Mouse (Mus musculus) neural tube, embryonic 14.5 days (tissue): ENCODE results near the gene Ppp4c. TPM values are rescaled to one million over a fixed set of nuclear protein-coding genes. Genes with fewer than 3 reads are reported as not detected.
A peak's percentile ranks its signal among the peaks of the same experiment; 100 is the strongest.

Source experiments
- ATAC-seq: fragments of 200-750 bp; cut with Nextera tagmentation; 2 replicates; pipeline ENCODE4 v1.8.0; 2017; ENCODE audit warnings: low read depth, mild to moderate bottlenecking, moderate TSS enrichment, moderate library complexity
- H3K27ac ChIP-seq: fragments of 300-500 bp; sonication (generic); 2 replicates; pipeline ENCODE4 v1.5.1; 2014; ENCODE audit warnings: low read depth, mild to moderate bottlenecking, control low read depth, low read length, moderate library complexity, mixed read lengths
- H3K27me3 ChIP-seq: fragments of 300-500 bp; sonication (generic); 2 replicates; pipeline ENCODE4 v1.6.1; 2014; ENCODE audit warnings: low read length; ENCODE audit not compliant: control insufficient read depth, insufficient read depth
- H3K36me3 ChIP-seq: fragments of 300-500 bp; sonication (generic); 2 replicates; pipeline ENCODE4 v1.6.1; 2014; ENCODE audit warnings: low read length, mixed read lengths; ENCODE audit not compliant: control insufficient read depth, insufficient read depth
- H3K4me1 ChIP-seq: fragments of 300-500 bp; sonication (generic); 2 replicates; pipeline ENCODE4 v1.6.1; 2014; ENCODE audit warnings: low read length; ENCODE audit not compliant: control insufficient read depth, insufficient read depth
- H3K4me2 ChIP-seq: fragments of 300-500 bp; sonication (generic); 2 replicates; pipeline ENCODE4 v1.6.1; 2014; ENCODE audit warnings: mild to moderate bottlenecking, low read depth, low read length, control low read depth
- H3K4me3 ChIP-seq: fragments of 300-500 bp; sonication (generic); 2 replicates; pipeline ENCODE4 v1.5.1; 2014; ENCODE audit warnings: low read depth, low read length, control low read depth, mixed read lengths
- H3K9ac ChIP-seq: fragments of 300-500 bp; sonication (generic); replicated peaks from 2 replicates; pipeline ENCODE4 v1.6.1; 2014; ENCODE audit warnings: low read depth, mild to moderate bottlenecking, control low read depth, low read length, mixed read lengths
- H3K9me3 ChIP-seq: fragments of 300-500 bp; sonication (generic); 2 replicates; pipeline ENCODE4 v1.6.1; 2016; ENCODE audit warnings: low read length; ENCODE audit not compliant: control insufficient read depth
- WGBS: fragments of 180-500 bp; shearing (Covaris S2); extraction: QIAGEN DNeasy Blood & Tissue Kit; methylation state at CpG from one replicate; pipeline ENCODE4 v1.1.7; 2014; 5-methylcytosine and 5-hydroxymethylcytosine counted together
- polyA plus RNA-seq: library from polyadenylated mRNA; unstranded; fragments of >200 nt; fragmentation: Nextera tagmentation; extraction: Ambion mirVana; gene quantifications from 2 replicates; pipeline ENCODE4 v1.2.1, GENCODE M21; 2014

The Ppp4c gene
- polyA plus RNA-seq, 1 experiment from 2014 or later = 154 TPM

DNA sequence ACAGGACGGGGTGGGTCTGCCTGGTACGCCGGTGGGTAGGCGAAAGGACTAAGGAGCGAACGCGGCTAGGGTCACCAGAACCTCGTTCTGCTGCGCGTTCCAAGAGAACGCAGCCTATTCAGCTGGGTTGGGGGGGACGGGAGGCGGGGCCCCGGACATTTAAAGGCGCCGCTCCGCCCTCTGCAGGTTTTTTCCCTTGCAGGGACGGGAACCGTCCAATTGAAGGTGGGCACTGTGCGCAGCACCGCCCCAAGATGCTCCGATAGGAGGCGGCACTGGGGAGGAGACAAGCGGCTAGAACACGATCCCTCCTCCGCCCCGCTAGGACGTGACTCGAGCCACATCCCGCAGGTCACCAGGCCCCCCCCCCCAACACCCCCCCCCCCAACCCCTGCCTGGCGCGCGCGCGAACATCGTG, 6.8 kb upstream of the Ppp4c start:
- H3K27me3 ChIP-seq = no peaks in the 10 kb centered on the region
- H3K36me3 ChIP-seq = peaks cover 25% of the 10 kb centered on the region
- H3K4me1 ChIP-seq = peaks cover 19% of the 10 kb centered on the region
- peak overlapping the region; percentile 90 for H3K4me2 ChIP-seq
- no peaks in the 10 kb centered on the region for H3K9me3 ChIP-seq
- peak overlapping the region; percentile 87 for H3K9ac ChIP-seq
- peak overlapping the region; percentile 81 for H3K4me3 ChIP-seq
- under 1% methylated on average over 29 of the region's 36 CpGs for WGBS
- peak overlapping the region; percentile 95 for H3K27ac ChIP-seq
- ATAC-seq = peak; percentile 96

DNA sequence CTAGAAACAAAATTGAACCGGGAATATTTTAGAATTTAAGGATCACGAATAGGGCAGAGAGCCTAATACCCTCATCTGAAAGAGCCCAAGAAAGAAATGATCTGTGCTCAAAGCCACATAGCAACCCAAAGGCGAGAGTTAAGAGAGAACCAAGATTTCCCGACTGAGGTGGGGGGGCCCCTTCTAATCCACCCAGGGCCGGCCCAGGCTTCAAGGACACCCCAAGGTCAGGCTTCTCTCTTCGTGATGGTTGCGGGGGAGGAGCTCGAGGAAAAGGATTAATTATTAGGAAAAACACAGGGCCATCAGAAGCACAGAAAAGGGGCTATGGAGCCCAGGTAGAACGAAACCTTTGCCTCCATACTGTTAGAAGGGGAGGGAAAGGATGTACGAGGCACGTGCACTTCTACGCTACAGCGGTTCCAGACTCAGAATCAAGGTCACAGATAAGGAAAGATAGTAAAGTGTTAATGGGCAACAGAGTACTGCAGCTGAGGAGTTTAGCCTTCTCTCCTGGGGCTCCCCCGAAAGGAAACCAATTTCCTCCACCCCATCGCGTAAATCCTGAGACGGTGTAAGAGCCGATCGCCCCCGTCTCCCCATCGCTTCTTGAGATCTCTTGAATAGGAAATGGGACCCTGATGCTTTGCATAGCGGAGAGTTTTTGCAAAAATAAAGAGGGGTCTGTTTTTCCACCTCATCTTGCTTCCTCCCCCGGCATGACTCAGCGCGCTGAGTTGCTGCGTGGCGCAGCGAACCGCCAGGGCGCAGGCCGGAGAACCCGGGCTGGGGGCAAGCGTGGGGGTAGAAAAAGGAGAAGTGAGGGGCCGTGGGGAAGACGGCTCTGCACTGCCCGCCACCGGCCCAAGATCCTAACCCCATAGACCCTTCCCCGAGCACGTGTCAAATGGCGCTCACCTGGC, 6.1 kb upstream of the Ppp4c start:
- H3K4me3 ChIP-seq = peak overlapping the region; percentile 81
- under 1% methylated on average over 40 of the region's 40 CpGs for WGBS
- H3K9ac ChIP-seq = peak overlapping the region; percentile 87

DNA sequence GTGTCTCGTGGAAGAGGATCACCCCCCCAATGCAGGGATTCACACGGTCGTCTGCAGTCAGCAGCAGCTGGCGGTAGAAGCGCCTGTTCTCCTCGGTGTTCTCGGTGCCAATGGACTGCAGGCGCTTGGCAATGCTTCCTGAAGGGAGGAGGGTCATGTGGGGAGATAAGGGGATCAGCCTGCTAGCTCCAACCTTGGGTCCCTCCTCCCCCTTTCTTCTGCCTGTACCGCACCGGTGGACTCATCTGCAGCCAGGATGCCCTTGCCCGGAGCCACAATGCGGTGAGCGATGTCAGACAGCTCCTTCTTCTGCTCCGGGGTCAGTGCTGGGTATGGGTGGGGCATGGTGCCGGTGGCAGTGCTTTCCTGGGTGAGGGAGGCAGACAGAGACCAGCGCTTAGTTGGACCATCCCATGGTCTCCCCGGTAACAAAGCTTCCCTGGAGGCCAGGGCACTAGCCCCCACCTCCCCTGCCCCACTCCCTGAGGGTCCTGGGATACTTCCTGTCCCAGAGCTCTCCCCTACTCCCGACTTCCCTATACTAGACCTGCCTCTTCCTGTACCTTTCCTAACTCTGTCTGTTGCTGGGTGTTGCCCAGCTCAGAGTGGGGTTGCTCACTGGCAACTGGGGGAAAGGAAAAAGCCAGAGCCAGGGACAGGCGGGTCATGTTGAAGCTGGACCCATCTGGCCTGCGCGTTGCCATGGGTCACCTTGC, 5.3 kb upstream of the Ppp4c start, which contains the start of gene Fam57b:
Fam57b (plus strand) TSS at position 258 of the 716 bp plus-strand sequence.
- Histone ChIP-seq H3K27me3 (no peaks in the 10 kb centered on the region), H3K4me2 (peak within 1 kb of the TSS; percentile 90), H3K36me3 (peaks cover 26% of the 10 kb centered on the region), H3K4me1 (peaks cover 19% of the 10 kb centered on the region), H3K27ac (peak within 1 kb of the TSS; percentile 95), H3K9ac (peak within 1 kb of the TSS; percentile 87), H3K4me3 (peak within 1 kb of the TSS; percentile 81), H3K9me3 (no peaks in the 10 kb centered on the region)
- 23% methylated on average over 21 of the region's 21 CpGs for WGBS
- ATAC-seq = no peak

More for the DNA sequence above, 6.1 kb upstream of the Ppp4c start:
- H3K4me2 ChIP-seq = peak overlapping the region; percentile 90
- H3K9me3 ChIP-seq = no peaks in the 10 kb centered on the region
- no peaks in the 10 kb centered on the region for H3K27me3 ChIP-seq
- no peak for ATAC-seq
- H3K27ac ChIP-seq = peak overlapping the region; percentile 95
- peaks cover 19% of the 10 kb centered on the region for H3K4me1 ChIP-seq
- peaks cover 26% of the 10 kb centered on the region for H3K36me3 ChIP-seq

DNA sequence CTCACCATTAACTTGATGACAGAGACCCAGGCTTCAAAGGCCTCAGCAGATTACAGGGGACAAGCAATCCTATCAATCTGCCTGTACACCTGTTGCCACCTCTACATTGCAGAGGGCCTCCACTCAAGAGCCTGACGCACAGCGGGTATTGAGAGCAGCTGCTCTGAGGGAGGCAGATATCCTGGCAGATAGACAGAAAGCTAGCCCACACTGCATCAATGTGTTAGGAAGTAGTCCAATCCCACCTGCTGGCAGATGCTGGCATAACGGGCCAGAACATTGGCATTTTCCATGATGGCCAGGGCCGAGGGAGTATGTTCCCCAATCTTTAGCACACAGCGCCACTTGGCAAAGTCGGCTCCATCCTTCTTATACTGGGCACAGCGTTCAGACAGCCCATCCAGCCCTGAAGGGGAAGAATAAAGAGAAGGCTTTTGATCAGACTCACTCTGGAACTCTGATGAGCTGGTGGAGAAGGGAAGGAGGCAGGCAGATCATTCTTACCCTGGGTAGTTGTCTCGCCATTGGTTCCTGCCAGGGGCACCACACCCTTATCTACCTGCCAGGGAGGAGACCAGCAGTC, 4.1 kb upstream of the Ppp4c start:
- WGBS = 70% methylated on average over 8 of the region's 8 CpGs

DNA sequence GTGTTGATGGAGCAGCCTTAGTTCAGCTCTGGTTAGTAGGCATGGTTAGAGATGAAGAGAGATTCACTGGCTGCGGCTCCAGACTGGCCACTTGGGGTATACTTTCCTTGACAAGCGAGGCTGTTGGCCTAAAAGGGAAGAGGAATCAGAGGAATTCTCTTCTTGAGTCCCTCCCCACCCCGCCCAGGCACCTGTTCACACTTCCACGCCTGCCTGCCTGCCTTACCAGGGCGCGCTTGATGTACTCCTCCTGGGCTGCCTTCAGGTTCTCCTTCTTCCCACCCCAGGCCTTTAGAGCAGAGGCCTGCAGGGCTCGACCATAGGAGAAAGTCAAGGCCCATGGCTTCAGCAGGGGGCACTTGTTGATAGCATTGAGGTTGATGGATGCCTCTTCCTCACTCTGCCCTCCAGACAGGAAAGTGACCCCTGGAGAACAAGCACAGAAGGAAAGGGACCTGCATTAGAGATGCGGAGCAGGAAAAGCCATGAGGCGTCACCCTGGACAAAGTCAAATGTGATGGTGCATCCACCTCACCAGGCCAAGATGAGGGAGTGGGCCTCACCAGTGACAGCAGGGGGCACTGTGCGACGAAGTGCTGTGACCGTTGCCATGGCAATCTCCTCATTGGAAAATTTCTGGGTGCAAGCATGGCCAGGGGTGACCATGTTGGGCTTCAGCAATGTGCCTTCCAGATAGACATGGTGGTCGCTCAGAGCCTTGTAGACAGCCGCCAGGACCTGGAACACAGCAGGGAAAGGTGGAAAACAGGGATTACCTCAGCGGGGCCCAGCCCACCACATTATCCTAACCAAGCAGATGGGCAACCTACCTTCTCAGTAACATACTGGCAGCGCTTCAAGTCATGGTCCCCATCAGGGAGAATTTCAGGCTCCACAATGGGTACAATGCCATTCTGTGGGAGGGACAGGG, 3.4 kb upstream of the Ppp4c start:
- H3K36me3 ChIP-seq = peaks cover 26% of the 10 kb centered on the region
- no peak for ATAC-seq
- 83% methylated on average over 15 of the region's 16 CpGs for WGBS
- no peaks in the 10 kb centered on the region for H3K27me3 ChIP-seq
- H3K4me2 ChIP-seq = no peak overlapping the region
- H3K4me3 ChIP-seq = no peak overlapping the region
- no peaks in the 10 kb centered on the region for H3K9me3 ChIP-seq
- H3K4me1 ChIP-seq = peaks cover 27% of the 10 kb centered on the region
- H3K9ac ChIP-seq = no peak overlapping the region
- no peak overlapping the region for H3K27ac ChIP-seq

More for the DNA sequence above, 4.1 kb upstream of the Ppp4c start:
- Histone ChIP-seq H3K4me1 (peaks cover 20% of the 10 kb centered on the region), H3K9ac (no peak overlapping the region), H3K4me3 (no peak overlapping the region), H3K36me3 (peaks cover 26% of the 10 kb centered on the region), H3K4me2 (peak overlapping the region; percentile 90; the same call in 1 of the 2 replicates), H3K27me3 (no peaks in the 10 kb centered on the region), H3K9me3 (no peaks in the 10 kb centered on the region), H3K27ac (no peak overlapping the region)
- no peak for ATAC-seq

DNA sequence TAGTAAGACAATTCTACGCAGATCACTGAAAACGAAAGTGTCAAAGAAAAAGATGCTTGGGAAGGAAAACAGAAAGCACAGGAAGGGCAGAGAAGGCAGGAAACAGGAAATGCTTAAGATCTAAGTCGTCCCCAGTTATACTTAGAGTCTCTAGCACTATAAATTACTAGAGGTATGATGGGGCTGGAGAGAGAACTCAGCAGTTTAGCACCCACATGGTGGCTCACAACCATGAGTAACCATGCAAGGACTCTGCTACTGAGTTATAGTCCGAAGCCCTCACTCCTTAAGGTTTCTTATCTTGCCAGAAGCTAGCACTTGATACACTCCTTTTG, 1.9 kb upstream of the Ppp4c start:
- Histone ChIP-seq H3K36me3 (peaks cover 35% of the 10 kb centered on the region), H3K27ac (no peak overlapping the region), H3K4me2 (no peak overlapping the region), H3K4me1 (peaks cover 24% of the 10 kb centered on the region), H3K9ac (no peak overlapping the region), H3K9me3 (no peaks in the 10 kb centered on the region), H3K4me3 (no peak overlapping the region), H3K27me3 (no peaks in the 10 kb centered on the region)
- WGBS = 72% methylated on average over 4 of the region's 4 CpGs
- no peak for ATAC-seq

DNA sequence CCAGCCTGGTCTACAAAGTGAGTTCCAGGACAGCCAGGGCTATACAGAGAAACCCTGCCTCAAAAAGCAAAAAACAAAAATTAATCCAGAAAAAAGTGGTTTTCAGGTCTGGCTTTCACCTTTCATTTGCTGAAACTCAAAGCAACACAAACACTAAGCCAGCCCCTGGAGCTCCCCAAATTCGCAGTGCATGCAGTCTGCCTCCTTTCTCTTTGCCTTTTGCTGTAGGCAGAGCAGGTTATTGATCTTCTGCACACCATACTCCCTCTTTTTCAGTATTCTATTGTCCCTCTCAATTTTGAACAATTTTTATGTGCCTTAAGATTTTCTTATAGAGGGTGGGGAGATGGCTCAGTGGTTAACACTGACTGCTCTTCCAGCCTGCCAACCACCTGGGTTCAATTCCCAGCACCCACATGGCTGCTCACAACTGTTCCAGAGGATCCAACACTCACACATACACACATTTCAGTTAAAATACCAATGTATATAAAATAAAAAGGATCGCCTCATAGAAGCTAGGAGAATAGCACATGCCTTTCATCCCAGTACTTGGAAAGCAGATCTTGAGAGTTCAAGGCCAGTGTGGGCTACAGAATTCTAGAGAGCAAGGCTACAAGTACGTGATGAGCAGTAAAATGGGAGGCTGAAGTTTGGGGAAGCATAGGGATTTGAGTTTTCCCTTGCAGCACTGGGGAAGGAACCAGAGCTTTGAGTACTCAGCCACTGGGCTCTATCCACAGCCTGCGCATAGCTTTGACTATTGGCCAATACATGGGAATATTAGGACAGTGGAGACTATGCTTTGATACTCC, 1.4 kb upstream of the Ppp4c start:
- no peaks in the 10 kb centered on the region for H3K27me3 ChIP-seq
- ATAC-seq = no peak
- H3K4me2 ChIP-seq = no peak overlapping the region
- H3K36me3 ChIP-seq = peaks cover 37% of the 10 kb centered on the region
- peaks cover 24% of the 10 kb centered on the region for H3K4me1 ChIP-seq
- H3K27ac ChIP-seq = no peak overlapping the region
- WGBS = 74% methylated on average over 4 of the region's 4 CpGs
- no peaks in the 10 kb centered on the region for H3K9me3 ChIP-seq
- H3K4me3 ChIP-seq = no peak overlapping the region
- no peak overlapping the region for H3K9ac ChIP-seq
